Mouse (Mus musculus): ENCODE measurements at regions not wholly inside any gene's neighbourhood (a gene's known extent, or its start where the extent isn't known, plus 50 kb on each side); places are given as distances from the start of the nearest gene placed in this dataset.

- DNase-seq (ENCODE audit: low read depth), result no peak
These were observed 252.8 kb downstream of the Gm12728 start for GRCm38 (mm10) chr4:106042456-106042855.

GRCm38 (mm10) chr4:106043661-106044060 lies 254.0 kb downstream of the Gm12728 start:
- DNase-seq (ENCODE audit: low read depth), result no peak

DNA sequence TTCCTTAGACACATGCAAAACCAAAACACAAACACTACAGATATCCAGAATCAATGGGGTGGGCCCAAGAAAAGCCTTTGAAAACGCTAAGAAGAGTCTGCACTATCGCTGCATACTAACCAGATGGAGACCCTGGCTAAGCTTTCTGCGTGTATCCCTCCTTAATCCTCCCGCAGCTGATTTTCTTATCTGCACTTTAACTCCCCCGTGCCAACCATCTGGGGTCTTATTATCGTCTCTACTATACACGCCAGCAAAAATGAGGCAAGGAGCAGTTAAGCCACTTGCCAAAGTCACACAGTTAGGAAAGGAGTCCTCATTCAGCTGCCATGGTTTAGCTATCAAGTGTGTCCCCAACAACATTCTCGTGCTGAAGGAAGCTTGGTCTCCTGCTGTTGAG lies 258.4 kb downstream of the Gm12728 start:
- no peak for DNase-seq (ENCODE audit: low read depth)

- peak; percentile 57 for DNase-seq (ENCODE audit: low read depth)
These were observed 259.1 kb downstream of the Gm12728 start for GRCm38 (mm10) chr4:106048797-106049196.

DNA sequence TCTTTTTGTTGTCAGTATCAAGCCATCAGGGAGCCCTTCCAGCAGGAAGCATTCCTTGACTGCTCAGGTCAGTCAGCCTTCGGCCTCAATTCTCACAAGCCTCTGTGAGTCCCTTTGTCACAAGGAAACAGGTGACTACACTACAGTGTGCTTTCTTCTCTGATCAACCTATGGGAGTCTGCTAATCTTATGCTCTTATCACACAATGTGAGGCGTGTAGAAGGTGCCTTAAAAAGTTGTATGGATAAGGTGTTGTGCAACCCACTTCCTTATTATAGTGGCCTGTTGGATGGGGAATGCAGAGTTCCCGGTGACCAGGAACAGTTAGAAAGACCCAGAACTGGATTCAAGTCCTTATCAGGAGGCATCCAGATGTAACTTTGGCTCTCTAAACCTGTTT lies 260.2 kb downstream of the Gm12728 start:
- DNase-seq (ENCODE audit: low read depth), result no peak

DNA sequence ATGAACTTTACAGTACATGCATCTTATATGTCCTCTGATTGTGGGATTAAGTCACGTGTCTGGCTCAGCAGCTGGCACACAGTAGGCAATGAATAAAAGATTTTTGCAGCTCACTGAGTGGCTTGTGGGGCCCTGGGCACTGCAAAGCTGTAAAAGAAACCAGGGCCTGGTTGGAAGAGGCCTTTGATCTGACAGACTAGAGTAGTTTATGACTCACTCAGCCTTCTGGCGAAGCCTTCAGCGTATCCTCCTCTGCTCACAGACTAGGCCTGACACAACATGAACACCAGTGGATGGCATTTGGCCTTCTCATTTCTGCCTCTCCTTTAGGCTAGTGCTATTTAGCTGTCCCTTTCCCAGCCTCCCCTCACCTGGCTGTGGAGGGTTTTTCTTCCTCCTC lies 260.6 kb downstream of the Gm12728 start:
- no peak for DNase-seq (ENCODE audit: low read depth)

GRCm38 (mm10) chr4:106053496-106053895 lies 262.5 kb upstream of the Usp24 start:
- DNase-seq (ENCODE audit: low read depth), result no peak

DNA sequence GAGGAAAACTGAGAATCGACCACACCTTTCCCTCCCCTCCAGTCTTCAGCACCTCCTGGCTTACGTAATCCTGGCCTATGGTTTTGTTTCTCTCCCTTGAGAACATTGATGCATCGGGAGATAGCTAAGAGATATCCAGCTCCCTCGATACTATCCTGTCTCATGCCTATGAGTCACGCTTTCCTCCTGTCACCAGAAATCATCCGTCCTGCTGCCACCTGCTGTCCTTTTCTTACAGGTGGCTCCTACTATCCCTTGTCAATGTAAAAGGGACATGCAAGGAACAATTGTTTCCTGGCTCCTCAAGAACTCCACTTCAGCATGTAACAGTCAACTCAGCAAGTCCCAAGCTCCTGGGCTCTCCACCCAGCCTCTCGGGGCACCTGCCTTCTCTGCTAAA lies 261.7 kb upstream of the Usp24 start:
- no peak for DNase-seq (ENCODE audit: low read depth)

DNA sequence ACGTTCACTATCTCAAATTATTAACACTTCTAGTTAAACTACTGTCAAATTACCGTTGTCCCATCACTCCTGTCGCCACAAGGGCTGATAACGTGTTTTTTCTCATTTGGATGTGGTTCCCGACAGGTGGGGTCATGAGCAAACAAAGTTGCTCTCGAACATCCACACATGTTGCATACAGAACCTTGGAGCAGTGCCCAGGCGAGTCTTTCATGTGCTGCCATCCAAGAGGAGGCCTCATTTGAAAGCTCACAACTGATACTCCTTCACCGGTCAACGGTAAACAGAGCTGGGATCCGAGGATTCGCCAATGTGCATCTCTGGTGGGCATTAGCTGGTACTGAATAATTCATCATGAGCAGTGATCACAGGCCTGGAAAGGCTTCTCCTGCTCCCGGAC lies 253.4 kb upstream of the Usp24 start:
- no peak for DNase-seq (ENCODE audit: low read depth)

DNA sequence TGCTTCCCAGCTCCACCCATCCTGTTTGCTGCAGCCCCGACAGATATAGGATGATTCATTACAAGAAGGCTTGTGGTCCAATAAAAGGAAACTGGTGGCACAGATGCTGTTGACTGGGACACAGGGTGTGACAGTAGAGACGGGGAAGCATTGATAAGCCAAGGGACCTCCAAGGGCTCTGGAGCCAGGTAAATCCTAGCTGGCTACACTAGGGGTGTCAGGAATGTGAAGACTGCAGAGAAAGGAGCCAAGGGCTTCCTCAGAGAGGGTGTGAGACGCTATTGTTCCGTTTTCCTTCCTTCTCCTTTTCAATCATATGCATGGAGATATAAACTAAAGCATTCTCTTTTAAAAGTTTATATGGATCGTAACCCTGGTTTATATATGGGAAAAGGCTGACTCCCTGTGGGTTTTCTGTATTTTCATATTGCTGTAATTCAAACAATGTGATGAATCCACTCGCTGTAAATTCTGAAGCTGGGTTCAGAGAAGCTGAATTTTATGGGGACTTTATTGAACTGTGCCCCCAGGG lies 252.1 kb upstream of the Usp24 start:
- no peak for DNase-seq (ENCODE audit: low read depth)

DNA sequence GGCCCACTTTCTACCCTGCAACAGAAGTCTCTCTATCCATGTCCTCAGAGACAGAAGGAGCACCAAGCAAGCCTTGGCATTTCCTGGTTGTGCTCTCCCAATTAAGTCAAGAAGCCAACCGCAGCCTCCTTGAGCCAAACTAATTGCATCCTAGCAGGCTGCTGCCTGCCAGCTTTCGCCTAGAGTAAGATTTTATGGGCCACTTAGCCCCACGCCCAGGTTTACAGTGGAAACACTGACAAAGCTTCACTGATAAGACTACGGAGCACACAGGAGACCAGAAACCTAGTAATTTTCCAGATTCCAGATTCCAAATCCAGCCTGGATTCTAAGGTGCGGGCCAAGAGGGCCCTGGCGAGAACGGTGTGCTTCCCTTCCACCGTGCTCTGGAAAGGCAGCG lies 249.0 kb upstream of the Usp24 start:
- no peak for DNase-seq (ENCODE audit: low read depth)

GRCm38 (mm10) chr4:106083546-106083945 lies 232.5 kb upstream of the Usp24 start:
- DNase-seq (ENCODE audit: low read depth), result no peak

DNA sequence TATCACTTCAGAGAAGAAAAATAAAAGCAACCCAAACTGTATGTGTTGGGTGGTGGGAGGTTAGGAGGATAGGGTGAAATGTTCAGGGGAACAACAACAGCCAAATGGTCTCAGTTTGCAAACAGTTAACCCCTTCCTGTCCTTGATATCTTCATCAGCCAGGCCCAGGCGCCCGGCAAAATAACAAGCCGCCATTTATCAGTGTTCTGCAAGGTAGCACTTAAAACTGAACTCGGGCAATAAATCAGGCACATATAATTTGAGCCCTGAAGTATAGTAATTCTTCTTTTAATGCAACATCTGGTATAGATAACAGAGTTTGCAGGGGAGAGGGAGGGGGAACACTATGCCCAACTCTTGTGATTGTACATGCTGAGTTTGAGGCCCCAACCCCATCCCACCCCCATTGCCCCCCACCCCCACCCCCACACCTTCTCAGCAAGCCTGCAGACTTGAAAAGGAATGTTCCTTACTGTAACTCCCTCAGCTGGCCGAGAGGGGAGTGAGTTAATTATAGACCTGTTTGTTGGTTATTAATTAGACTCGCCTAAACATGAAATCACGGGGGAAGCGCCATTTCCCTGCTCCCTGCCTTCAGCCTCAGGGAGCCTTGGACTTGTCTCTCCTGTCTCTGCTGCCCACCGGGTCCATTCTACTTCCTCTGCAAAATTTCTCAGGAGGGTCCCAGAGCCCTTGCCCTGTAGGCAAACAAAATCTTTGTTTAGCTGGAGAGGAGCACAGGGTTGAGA lies 223.9 kb upstream of the Usp24 start:
- no peak for DNase-seq (ENCODE audit: low read depth)

GRCm38 (mm10) chr4:106092676-106093070 lies 223.3 kb upstream of the Usp24 start:
- DNase-seq (ENCODE audit: low read depth), result no peak

DNA sequence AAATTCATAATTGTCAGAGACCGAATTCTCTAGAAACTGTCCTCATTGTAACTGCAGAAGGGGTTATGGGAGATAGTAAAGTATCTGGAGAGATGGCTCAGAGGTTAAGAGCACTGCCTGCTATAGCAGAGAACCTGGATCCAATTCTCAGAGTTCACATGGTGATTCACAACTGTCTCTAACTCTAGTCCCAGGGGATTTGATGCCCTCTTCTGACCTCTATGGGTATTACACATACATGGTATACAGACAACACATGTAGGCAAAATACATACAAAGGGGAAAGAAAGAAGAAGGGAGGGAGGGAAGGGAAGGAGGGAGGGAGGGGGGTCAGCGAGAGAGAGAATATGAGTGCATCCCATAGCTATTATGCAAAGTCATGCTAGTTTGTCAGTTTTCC lies 222.8 kb upstream of the Usp24 start:
- DNase-seq (ENCODE audit: low read depth), result no peak

- DNase-seq (ENCODE audit: low read depth), result no peak
These were observed 221.0 kb upstream of the Usp24 start for GRCm38 (mm10) chr4:106094882-106095556.

DNA sequence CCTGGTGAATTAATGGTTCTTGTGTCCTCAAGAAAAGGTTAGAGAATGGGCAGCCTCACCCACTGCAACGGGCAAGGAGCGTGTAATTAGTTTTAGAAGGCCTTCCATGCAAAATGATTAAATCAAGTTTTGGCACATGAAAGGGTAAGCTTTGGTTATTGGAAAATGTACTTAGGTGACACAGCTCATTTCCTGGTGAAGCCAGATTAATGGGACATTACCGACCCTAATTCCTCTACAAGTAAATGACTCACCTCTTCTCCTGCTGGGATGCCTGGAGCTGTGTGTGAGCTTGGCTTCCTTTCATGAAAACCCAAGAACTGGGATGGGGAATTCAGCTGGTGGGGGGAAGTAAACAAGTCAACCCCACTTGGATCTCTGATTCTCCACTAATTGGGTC lies 219.9 kb upstream of the Usp24 start:
- no peak for DNase-seq (ENCODE audit: low read depth)

DNA sequence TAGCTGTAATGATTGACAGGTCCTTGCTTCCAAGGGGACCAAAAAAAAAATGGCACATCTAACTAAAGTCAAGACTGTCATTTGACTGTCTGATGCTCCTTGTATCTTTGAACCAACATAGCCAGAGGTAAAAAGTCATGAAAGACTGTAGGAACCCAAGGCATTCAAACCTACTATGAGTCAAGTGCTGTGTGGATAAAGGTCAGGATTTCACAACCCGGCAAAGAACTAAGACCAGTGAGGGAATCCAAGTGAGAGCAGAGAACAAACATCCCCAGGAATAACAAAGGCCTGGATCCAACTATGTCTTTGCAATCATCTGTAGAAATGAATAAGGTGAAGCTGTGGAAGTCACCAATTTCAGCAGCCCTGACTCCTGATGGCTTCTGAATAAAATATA lies 218.2 kb upstream of the Usp24 start:
- DNase-seq (ENCODE audit: low read depth), result peak; percentile 70

DNA sequence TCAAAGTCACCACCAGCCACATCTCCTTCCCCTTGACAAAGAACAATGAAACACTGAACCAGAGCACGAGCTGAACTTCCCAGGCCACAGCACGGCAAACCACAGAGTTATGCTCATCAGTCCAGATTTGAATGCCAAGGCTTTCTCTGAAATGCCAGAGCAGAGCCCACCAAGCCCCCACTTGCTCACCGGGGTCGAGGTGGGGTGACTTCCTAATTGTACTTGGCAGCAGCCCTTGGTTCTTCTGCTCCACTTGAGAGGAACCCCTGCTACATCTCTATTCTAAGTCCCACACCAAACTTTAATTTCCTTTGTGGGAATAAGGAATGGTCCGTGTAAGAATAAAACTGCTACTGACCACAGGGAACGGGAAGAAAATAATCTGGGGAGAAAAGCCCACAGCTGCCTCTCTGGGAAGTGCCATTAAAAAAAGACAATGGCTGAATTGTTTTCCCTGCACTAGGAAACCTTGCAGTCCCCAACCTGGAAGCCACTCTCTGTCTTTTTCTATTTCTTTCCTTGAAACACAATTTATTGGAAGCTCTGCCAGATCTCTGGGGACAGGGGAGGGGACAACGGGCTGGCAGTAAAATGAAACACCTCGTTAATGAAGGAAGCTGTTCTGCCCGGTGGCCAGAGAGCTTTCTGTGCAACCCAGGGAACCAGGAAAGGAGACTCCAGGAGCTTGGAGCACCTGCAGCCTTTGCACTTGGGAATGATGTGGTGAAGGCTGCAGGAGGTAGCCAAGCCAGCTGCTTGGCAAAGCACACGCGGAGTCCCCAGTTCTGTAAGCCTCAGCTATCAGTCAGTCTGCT lies 215.6 kb upstream of the Usp24 start:
- DNase-seq (ENCODE audit: low read depth), result no peak

DNA sequence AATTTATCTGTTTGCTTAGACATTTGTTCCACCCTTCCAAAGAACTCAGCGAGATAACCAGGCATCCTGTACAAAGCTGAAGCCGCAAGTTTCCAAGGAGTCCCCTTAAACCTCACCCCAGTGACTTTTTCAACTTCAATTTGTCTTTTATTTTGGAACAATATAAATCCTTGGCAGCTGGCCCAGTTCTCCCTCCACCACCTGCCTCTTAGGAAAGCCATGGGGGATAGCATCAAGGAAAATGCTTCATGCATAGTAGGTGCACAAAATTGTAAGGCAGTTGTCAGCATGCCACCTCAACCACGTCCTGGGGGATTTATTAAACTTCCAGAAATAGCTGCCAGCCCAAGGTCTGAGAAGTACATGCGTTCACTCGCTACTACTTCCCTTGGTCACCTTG lies 214.1 kb upstream of the Usp24 start:
- no peak for DNase-seq (ENCODE audit: low read depth)

GRCm38 (mm10) chr4:106102451-106102977 lies 213.5 kb upstream of the Usp24 start:
- no peak for DNase-seq (ENCODE audit: low read depth)
